Mouse (Mus musculus): Measurements from ENCODE around the gene Parp8.

The Parp8 gene

DNA sequence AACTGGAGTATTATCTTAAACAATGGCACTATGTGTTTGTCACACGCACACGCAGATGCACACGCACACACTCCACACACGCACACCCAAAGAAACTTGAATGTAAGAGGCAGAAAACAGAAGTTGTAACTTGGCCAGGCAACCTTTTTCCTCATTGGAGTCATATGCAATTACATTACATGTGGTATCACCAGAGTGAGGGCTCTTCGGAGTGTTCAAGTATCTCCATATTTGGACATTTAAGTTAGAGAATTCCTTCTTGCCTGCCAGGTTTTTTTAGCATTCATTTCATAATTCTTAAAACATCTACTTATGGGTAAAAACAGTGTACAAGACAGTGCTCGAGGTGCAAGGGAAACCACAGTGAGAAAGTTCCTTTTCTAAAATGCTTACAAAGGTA is 6.7 kb downstream of the Parp8 start:
- DNase-seq (ENCODE audit: low spot score), result no peak

GRCm38 (mm10) chr13:117013516-117013915 is 11.8 kb downstream of the Parp8 start:
- no peak for DNase-seq (ENCODE audit: low spot score)

DNA sequence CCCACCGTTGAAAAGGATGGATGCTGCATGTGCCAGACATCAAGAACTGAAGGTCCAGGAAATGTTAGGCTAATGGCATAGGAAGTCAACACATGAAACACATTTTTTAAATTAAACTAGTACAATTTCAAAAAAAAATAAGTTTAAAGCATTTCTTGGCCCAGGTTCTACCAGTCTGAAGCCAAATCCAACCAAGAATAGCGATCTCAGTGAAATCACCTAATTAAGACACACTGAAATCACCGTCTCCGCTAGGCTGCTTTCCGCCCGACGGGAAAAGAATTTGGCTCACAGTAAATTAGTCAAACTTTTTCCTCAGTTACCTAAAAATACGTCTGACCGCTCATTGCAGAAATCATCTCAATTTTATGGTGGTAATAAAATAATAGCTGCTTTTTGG is 13.3 kb downstream of the Parp8 start:
- DNase-seq (ENCODE audit: low spot score), result no peak

- DNase-seq (ENCODE audit: low spot score), result no peak
These were observed 15.2 kb downstream of the Parp8 start for GRCm38 (mm10) chr13:117010143-117010542.

DNA sequence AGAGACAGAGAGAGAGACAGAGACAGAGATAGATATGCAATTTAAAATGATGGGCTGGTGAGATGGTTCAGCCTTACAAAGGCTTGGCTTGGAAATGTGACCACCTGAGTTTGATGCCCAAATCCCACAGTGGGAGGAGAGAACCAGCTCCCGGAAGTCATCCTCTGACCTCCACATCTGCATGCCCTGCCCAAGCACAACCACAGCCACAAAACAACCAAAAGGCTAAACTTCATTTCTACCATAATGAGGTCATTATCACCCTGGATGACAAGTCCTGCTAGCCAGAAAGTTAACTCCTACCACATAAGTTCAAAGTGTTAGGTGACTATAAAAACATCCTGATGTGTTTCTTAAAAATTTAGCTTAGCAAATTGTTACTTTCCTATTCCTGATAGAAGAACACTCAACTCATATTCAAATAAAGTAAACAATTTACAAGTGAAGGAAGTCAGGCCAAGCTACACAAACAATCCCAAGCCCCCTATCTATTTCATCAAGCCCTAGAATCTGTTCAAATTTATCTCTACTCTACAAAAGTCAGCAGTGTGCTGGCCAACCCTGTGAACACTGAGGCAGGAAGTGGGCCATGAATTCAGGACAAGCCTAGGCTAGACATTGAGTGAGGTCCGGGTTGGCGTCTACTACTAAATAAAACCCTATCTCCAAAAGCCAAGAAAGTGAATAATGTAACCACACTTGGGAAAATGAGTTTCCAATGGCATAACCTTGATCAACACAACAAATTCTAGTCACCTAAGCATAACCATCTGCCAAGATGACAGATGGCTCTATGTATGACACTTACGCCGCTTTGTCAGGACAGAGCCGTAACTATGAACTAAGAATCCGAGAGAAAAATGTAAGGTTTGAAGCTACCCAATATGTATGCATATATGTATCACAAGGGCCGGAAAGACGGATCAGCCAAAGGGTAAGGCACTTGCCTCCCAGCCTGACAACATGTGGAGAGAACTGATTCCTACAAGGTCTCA is 17.0 kb downstream of the Parp8 start:
- DNase-seq (ENCODE audit: low spot score), result no peak

DNA sequence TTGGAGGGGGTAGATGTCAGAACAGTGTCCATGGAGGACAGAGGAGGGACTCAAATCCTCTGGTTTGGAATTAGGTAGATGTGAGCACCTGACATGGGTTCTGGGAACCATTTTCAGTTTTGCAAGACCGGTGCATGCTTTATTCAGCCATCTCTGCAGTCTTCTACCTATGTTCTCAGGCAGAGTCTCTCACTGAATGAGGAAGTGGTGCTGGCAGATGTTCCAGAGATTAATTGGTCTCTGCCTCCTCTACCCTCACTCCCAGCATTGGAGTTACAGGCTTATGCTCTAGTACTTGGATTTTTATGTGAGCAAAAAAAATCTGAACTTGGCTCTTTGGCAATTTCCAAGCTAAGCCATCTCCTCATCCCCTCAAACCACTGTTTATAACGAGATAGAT is 17.8 kb downstream of the Parp8 start:
- no peak for DNase-seq (ENCODE audit: low spot score)

- no peak for DNase-seq (ENCODE audit: low spot score)
These were observed 18.7 kb downstream of the Parp8 start for GRCm38 (mm10) chr13:117006638-117007037.

GRCm38 (mm10) chr13:117000493-117000892 is 24.8 kb downstream of the Parp8 start:
- no peak for DNase-seq (ENCODE audit: low spot score)

- no peak for DNase-seq (ENCODE audit: low spot score)
These were observed 33.8 kb downstream of the Parp8 start for GRCm38 (mm10) chr13:116991560-116991959.

- DNase-seq (ENCODE audit: low spot score), result no peak
These were observed 35.0 kb downstream of the Parp8 start for GRCm38 (mm10) chr13:116990327-116990726.

DNA sequence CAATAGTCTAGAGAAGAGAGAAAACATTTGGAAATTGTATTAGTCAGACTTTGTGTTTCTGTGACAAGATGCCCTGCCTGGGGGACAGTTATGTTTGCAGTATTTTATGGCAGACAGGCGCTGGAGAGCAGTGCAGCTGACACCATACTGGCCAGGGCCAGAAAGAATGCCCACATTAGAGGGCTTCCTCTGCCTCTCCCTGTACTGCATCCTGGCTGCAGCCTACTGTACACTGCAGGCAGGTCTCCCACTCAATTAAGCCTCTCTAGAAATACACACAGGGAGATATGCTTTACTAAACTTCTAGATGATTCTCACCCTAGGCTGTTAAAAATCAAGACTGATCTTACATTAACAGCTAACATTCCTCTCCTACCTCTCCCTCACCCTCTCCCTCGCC is 36.6 kb downstream of the Parp8 start:
- no peak for DNase-seq (ENCODE audit: low spot score)

- DNase-seq (ENCODE audit: low spot score), result no peak
These were observed 37.1 kb downstream of the Parp8 start for GRCm38 (mm10) chr13:116988208-116988607.

DNA sequence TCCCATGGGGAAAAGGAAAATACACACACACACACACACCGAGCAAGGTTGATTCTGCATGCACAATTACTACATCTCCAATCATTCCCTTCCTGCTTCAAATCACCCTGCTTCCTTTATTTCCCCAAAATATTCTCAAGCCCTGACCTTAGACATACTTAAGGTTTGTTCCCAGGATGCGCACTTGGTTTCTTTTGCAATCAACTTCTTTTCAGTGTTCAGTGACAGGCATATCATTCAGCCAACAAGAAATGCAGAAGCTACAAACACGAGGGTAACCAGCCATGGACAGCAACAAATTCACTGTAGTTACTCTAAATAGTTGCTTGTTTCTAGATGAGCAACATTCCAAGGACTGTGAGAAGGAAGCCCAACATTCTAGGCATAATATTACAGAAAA is 38.1 kb downstream of the Parp8 start:
- DNase-seq (ENCODE audit: low spot score), result no peak

DNA sequence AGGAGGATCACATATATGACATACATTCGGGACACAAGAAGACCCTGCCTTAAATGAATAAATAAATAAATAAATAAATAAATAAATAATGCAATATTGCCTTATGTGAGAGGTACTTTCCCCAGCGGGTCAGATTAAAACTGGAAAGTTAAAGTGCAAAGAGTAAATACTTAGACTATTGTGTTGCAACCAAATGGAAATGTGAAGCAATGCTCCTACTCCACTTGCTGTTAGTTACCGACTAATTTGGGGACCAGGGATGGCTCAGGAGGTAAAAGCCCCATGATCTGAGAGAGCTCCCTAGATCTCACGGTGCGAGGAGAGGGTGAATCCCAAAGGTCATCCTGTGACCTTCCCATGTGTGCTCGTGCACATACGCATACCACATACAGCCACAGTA is 38.7 kb downstream of the Parp8 start:
- no peak for DNase-seq (ENCODE audit: low spot score)

DNA sequence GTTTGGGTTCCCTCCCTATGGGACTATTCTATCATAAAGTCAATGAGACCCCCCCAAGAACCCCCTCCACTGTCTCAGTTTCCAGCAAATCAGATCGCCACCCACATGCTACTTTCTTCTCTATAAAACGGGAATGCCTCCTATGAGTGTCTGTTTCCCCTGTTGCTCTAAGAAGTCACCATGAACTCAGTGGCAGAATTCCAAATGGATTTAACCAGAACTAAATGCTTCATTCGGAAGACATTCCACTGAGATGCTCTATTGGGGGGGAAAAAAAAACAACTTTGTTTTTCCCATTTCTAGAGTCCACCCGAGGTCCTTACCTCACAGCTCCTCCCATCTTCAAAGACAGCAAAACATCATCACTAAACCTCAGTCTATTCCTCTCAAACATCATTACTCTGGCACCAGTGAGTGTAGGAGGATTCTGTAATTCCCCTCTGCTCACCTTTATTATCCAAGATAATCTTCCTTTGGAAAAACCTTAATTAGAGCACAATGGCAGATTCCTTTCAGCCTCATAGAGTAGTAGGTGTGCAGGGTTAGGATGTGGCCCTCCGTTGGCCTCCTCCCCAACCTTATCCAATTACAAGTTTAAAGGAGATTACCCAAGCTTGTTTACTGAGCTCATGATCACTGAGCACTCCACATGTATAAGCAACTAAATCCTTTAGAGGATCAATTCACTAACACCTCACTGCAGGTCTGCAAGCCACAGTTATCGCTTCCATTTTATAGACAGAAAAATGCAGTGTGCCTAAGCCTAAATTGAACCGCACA is 51.1 kb downstream of the Parp8 start:
- DNase-seq (ENCODE audit: low spot score), result no peak

GRCm38 (mm10) chr13:116973491-116973890 is 51.8 kb downstream of the Parp8 start:
- no peak for DNase-seq (ENCODE audit: low spot score)

DNA sequence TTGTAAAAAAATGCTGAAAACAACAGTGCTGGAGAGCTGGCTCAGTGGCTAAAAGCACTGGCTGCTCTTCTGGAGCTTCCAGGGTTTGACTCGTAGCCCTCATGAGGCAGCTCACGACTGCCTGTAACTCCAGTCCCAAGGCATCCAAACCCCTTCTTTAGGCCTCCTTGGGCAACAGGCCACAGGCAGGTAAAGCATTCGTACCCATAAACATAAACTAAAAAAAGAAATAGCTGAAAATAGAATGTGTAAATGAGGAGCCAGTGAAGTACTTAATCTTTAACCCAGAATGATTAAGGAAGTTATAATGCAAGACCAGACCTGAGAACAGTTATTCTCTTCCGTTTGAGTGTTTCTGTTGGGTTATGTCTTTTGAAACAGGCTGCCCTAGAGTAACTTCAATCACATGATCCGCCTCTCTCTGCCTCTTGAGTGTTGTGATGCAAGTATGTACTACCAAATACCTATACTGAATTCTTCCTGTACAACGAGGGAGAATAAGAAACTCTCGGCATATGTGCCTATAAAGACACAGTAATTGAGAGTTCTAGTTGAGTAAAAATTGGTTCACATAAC is 53.2 kb downstream of the Parp8 start:
- DNase-seq (ENCODE audit: low spot score), result no peak

DNA sequence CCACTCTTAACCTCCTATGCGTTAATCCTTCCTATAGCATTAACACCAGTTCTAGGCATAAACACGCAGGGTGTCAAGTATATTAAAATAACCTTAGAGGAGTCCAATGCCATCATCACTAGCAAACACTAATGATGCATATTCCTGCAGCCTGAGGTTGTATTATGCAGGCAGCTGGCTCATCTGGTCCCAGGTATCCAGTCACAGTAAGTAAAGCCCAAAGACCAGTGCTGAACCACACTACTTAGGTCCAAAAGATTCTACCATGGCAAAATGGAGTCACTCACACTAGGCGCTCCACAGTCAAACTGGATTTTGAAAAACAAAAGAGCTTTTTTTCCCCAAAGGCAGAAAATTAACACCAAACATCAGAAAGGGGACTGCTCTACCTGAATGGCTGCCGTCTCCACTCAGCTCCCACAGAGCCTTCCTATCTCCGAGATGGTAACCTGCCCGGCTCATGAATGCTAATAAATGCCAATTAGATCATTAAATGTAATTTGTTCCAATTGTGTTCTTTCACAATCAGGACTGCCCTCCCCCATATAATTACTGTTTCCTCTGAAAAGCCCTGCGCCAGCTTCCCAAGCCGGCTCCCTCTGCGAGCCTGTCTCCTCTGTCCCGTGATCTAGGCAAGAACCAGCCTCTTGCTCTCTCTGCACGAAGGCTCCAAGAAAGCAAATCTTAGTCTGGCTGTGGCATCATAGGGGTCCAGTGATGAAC is 54.5 kb downstream of the Parp8 start:
- DNase-seq (ENCODE audit: low spot score), result no peak

DNA sequence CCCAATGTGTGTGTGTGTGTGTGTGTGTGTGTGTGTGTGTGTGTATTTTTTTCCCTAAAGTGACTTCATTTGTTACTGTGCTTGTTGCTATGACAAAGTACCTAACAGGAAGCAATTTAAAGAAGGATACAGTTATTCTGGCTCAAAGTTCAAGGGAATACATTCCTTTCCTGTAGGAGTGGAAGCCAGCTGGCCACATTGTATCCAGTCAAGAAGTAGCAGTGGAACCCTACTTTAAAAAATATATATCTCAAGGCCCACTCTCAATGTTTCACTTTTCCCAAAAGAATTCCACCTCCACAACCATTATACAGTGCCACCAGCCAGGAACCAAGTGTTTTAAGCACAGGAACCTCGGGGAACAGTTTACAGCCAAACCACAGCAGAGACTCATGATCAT is 55.7 kb downstream of the Parp8 start:
- no peak for DNase-seq (ENCODE audit: low spot score)

DNA sequence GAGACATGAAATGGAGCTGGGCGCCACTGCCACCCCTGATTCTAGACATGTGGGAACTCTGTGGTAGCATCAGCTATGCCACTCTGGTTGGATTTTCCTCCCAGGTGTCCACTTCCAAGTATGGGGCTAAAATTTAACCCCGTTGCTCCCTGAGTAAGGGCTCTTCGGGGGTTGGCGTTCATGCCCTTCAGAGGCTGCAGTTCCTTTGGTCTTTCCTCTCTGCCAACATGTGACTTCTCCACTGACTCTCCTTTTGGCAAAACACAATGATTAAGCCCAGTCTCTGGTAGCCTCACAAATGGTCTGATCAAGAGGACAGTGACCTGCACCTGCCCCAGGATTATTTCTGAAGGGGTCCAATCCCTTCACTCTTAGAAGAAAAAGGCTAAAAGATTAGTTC is 56.4 kb downstream of the Parp8 start:
- DNase-seq (ENCODE audit: low spot score), result no peak

DNA sequence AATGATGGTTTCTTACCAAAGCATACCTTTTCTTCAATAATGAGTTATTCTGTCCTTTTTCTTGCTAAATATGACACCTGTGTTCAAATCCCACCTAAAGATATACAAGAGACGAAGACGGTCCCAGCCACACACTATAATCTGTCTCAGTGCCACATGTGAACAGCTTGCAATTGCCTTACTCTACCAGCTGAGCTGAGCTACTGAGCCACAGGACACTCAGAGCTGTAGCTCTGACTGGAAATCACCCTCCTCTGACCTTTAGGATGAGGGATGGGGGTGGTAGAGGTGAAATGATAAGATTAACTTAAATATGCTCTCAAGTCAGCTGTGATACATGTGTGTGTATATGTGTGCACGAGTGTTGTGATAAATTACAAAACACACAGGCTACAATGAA is 57.9 kb downstream of the Parp8 start:
- no peak for DNase-seq (ENCODE audit: low spot score)

Data from urinary bladder, postnatal 10 days (tissue).